Mouse (Mus musculus) spleen, adult 12 weeks (tissue): ENCODE measurements around the gene 4930430A15Rik.

Source experiments
- DNase-seq: peaks from one replicate; pipeline ENCODE4 v3.0.0; 2022; ENCODE audit warnings: low spot score

Gene 4930430A15Rik

DNA sequence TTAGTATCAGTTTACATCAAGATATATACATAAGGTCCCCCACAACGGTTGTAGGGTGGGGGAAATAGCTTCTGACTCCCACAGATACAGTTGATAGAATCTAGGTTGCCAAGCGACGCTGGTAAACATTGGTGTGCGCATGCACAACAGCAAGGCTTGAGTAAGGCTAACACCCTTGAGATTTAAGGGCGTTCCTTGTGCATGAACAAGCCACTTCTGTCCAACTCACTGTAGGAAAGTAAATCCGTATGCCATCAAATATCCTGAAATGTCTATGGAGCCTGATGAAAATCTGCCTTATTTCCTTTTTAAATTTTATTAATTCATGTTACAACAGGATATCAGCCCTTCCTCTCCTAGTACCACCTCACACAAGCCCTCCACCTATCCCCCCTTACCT lies at the start of gene 4930430A15Rik:
TSS of gene 4930430A15Rik (minus strand) at position 101 of the 400 bp plus-strand sequence.
- no peak for DNase-seq

DNA sequence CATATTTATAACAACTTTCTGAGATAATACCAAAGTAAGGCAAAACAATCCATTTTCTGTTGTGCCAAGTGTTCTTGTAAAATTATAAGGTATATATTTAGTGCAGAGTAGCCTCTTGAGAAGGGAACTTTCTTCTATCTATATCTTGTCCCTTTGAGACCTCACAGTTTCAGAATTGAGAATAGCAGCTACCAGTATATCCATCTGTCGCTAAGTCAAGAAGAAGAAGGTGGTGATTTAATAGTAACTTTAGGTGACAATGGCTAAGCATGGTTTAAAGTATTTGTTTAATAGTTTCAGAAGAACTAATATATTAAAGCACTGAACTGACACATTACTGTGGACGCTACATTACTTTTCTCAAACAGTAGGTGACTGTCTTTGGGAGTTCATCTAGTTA lies 44.6 kb upstream of the 4930430A15Rik start, which contains the start of gene Olfr1277:
TSS of gene Olfr1277 (minus strand) at position 101 of the 400 bp plus-strand sequence.
- DNase-seq, result no peak

DNA sequence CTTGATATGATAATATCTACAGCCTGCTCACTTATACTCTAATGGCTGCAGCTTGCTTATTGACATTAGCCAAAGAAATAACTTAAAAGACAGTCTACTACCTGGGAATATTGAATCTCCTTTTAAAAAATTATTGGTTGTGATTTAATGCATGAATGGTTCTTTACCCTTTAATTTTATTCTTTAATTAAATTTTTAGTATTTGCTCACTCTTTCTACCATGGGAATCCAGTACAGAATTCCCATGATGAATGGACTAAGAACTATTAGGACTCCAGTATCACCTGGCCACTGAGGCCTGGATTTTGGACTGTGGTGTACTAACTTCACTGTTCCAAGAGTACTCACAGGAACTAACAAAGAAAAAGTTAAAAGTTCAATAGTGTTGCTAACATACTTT lies 24.8 kb upstream of the 4930430A15Rik start, which contains the start of gene Olfr1276:
TSS of gene Olfr1276 (plus strand) at position 301 of the 400 bp plus-strand sequence.
- DNase-seq, result no peak

DNA sequence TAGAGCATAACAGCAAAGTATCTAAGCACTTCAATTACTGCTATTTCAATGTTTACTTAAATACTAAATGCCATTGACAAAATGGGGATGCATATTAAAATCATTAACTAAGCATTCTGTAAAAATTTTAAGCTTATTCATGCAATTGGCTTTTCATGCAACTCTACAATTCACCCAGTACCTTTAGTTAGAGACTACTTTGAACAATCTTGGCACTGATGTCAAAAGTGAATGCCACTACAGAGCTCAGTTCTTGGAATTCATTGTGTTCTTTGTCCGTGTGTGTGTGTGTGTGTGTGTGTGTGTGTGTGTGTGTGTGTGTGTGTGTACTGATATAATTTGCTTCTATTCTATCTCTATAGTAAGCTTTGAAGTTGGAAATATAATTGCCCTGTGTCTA lies 5.8 kb upstream of the 4930430A15Rik start, which contains the start of gene Olfr1275:
TSS of gene Olfr1275 (minus strand) at position 101 of the 400 bp plus-strand sequence.
- DNase-seq, result no peak

DNA sequence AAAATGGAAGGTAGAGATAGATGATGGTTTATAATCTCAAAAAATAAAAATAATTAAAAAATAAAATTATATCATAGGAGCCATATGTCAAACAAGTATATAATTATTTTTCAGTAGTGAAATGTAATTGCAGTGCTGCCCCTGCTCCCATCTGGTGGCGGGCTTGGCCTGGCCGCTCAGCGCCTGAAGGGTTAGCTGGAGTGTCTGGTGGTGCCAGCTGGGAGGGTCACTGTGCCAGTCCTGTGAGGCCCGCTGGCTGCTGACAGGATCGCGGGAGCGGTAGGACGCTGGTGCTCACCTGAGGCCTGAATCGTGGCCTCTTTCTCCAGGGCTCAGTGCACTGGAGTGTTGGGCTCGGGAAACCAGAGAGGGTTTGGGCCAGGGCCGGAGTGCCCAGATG lies 47.3 kb downstream of the 4930430A15Rik start:
- DNase-seq, result no peak

DNA sequence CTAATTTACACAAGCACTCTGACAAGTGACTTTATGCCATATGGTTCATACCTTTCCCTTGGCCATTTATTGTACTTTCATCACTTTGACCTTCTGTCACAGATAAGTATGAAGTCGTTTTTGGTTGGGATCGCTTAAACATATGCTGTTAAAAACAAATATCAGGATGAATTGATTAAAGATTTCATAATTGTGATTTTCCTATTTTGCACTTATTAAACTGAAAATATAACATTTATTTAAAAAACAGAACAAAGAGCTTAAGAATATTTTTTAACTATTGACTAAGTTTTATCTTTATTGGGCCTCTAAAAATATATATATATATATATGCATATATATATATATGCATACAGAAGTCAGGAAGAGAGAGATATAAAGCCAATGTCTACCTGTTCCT lies 76.6 kb downstream of the 4930430A15Rik start, which contains the start of gene Gm15130:
TSS of gene Gm15130 (minus strand) at position 101 of the 400 bp plus-strand sequence.
- DNase-seq, result no peak

DNA sequence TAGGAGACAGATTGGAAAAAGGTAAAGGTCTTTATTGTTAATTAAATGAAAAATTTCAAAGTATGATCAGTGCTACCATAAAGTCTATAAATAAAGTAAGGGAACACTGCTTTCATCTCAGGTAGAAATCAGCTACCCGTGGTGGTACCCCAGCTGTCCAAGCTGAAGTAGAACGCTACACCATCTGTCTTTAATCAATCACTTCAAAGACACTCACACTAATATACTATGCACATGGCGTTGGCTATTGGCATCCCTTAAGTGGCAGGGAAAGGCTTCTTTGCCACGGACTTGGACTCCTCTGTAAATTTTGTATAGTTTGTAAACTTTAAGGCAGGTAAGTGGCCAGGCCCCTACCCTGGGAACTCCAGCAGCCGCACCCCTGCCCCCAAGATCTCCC lies 93.7 kb downstream of the 4930430A15Rik start:
- DNase-seq, result no peak
